Mouse (Mus musculus): ENCODE data around the gene Chn2.

The Chn2 gene

GRCm38 (mm10) chr6:54248354-54249252 lies 209.2 kb downstream of the Chn2 start:
- no peak for DNase-seq (ENCODE audit: low spot score)

GRCm38 (mm10) chr6:54251401-54252191 lies 212.2 kb downstream of the Chn2 start:
- DNase-seq (ENCODE audit: low spot score), result no peak

GRCm38 (mm10) chr6:54253206-54253605 lies 213.9 kb downstream of the Chn2 start:
- DNase-seq (ENCODE audit: low spot score), result no peak

- DNase-seq (ENCODE audit: low spot score), result no peak
Observed at GRCm38 (mm10) chr6:54253881-54254280, 214.5 kb downstream of the Chn2 start.

- DNase-seq (ENCODE audit: low spot score), result no peak
Observed at GRCm38 (mm10) chr6:54254759-54255158, 215.4 kb downstream of the Chn2 start.

- no peak for DNase-seq (ENCODE audit: low spot score)
Observed at GRCm38 (mm10) chr6:54255321-54255720, 216.0 kb downstream of the Chn2 start.

- DNase-seq (ENCODE audit: low spot score), result no peak
Observed at GRCm38 (mm10) chr6:54256397-54256796, 217.0 kb downstream of the Chn2 start.

GRCm38 (mm10) chr6:54257552-54257951 lies 218.2 kb downstream of the Chn2 start:
- DNase-seq (ENCODE audit: low spot score), result no peak

- DNase-seq (ENCODE audit: low spot score), result no peak
Observed at GRCm38 (mm10) chr6:54258462-54258861, 219.1 kb downstream of the Chn2 start.

- DNase-seq (ENCODE audit: low spot score), result no peak
Observed at GRCm38 (mm10) chr6:54262732-54263131, 223.4 kb downstream of the Chn2 start.

GRCm38 (mm10) chr6:54263890-54264289 lies 224.5 kb downstream of the Chn2 start:
- DNase-seq (ENCODE audit: low spot score), result no peak

GRCm38 (mm10) chr6:54264537-54264936 lies 225.2 kb downstream of the Chn2 start:
- DNase-seq (ENCODE audit: low spot score), result no peak

GRCm38 (mm10) chr6:54265384-54265783 lies 226.0 kb downstream of the Chn2 start:
- no peak for DNase-seq (ENCODE audit: low spot score)

- DNase-seq (ENCODE audit: low spot score), result no peak
Observed at GRCm38 (mm10) chr6:54272556-54273378, 233.4 kb downstream of the Chn2 start.

- no peak for DNase-seq (ENCODE audit: low spot score)
Observed at GRCm38 (mm10) chr6:54273379-54273730, 234.0 kb downstream of the Chn2 start.

GRCm38 (mm10) chr6:54277234-54277633 lies 237.9 kb downstream of the Chn2 start:
- no peak for DNase-seq (ENCODE audit: low spot score)

GRCm38 (mm10) chr6:54277828-54278227 lies 238.5 kb downstream of the Chn2 start:
- no peak for DNase-seq (ENCODE audit: low spot score)

GRCm38 (mm10) chr6:54278613-54279012 lies 239.3 kb downstream of the Chn2 start:
- DNase-seq (ENCODE audit: low spot score), result no peak

GRCm38 (mm10) chr6:54279391-54279790 lies 240.0 kb downstream of the Chn2 start:
- DNase-seq (ENCODE audit: low spot score), result no peak

- DNase-seq (ENCODE audit: low spot score), result no peak
Observed at GRCm38 (mm10) chr6:54280248-54280647, 240.9 kb downstream of the Chn2 start.

- no peak for DNase-seq (ENCODE audit: low spot score)
Observed at GRCm38 (mm10) chr6:54283299-54283698, 243.9 kb downstream of the Chn2 start.

- DNase-seq (ENCODE audit: low spot score), result no peak
Observed at GRCm38 (mm10) chr6:54284167-54284711, 244.9 kb downstream of the Chn2 start.
